20 mouse cellular contexts compared by ENCODE assay signal in the genomic region with DNA sequence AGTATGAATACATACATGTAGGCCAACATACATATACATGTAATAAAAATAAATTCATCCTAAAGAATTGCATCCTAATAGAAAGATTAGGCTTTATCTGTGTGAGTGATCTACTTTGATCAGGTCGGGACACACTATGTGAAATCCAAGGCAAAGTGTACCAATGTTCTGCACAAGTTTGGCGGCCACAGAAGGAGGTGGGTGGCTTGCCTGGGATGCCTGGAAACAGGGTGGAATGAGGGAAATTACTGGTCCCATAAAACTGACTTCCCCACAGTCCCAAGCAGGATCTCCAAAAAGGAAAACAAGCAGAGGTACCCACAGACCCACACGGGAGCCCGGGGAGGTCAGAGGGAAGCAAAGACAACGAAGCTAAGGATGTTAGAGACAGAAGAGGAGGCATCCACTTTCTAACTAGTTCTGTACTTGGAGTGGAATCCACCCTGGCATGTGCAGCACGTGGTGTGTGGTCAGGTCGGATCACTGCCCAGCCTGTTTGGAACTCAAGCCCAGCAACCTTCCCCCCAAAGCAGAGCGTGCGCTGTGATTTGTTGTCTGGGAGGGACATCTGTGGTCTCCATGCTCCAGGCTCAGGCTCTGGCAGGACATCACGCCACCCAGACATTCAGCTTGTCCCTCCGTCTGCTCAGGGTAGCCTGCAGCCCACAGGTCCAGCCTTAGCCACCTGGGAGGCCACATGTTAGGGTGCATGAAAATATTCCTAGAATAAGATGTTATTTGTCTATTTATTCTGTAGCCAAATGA.
DNase-seq lines count a peak whose midpoint lies in the region; ATAC-seq and TF ChIP-seq lines count a peak whose summit lies in the region.
"Had no signal": no experiment of that assay in that cellular context is flagged by ENCODE, and none has a peak within 500 bp of the region (broad histone marks: within the 10 kb centered on the region; RNA-seq: fewer than 3 reads in every experiment).

No protein-coding gene starts in this region.

- no peaks in the 10 kb centered on the region for H3K36me3 ChIP-seq in liver, embryonic 12.5 days
- H3K36me3 ChIP-seq: embryonic facial prominence, embryonic 12.5 days; forebrain, embryonic 15.5 days; heart, embryonic 13.5 days; hindbrain, embryonic 12.5 days had no signal

- peak overlapping the region; percentile 79 for H3K27ac ChIP-seq in layer of hippocampus, adult 2 months
- H3K27ac ChIP-seq in liver, embryonic 12.5 days, result no peak overlapping the region
- H3K27ac ChIP-seq: embryonic facial prominence, embryonic 12.5 days; forebrain, embryonic 15.5 days; heart, embryonic 13.5 days; hindbrain, embryonic 12.5 days had no signal

- no peak overlapping the region for H3K4me2 ChIP-seq in liver, embryonic 12.5 days
- H3K4me2 ChIP-seq: embryonic facial prominence, embryonic 12.5 days; forebrain, embryonic 15.5 days; heart, embryonic 13.5 days; hindbrain, embryonic 12.5 days had no signal

- H3K9me3 ChIP-seq in liver, embryonic 12.5 days (replicated peaks), result no peaks in the 10 kb centered on the region
- H3K9me3 ChIP-seq: embryonic facial prominence, embryonic 12.5 days; forebrain, embryonic 15.5 days; heart, embryonic 13.5 days; hindbrain, embryonic 12.5 days had no signal

- peak; percentile 14 for DNase-seq in left cerebral cortex, postnatal 4 days
- DNase-seq in left cerebral cortex, adult 9 months (ENCODE audit: low spot score in 2 of 2), result no peak
- peak; percentile 32 to 46 for DNase-seq in layer of hippocampus, adult 2 months (ENCODE audit: low spot score in 2 of 2)
- peak; percentile 51 to 64 for DNase-seq in layer of hippocampus, postnatal 10 days (ENCODE audit: low spot score in 2 of 2)
- no peak for DNase-seq in thymus, adult 18-20 months
- DNase-seq in heart, postnatal 25 days (ENCODE audit: low spot score), result no peak
- DNase-seq: adrenal gland, adult 2 months; adrenal gland, postnatal 36 days; cerebellum, adult 18-20 months; cerebellum, adult 9-11 months; embryo, embryonic 11 days; gastrocnemius, postnatal 36 days; heart, adult 11 months; heart, postnatal 4 days had no signal

- H3K4me3 ChIP-seq in layer of hippocampus, adult 2 months, result no peak overlapping the region
- H3K4me3 ChIP-seq in liver, embryonic 12.5 days, result no peak overlapping the region
- H3K4me3 ChIP-seq: embryonic facial prominence, embryonic 12.5 days; forebrain, embryonic 15.5 days; heart, embryonic 13.5 days; hindbrain, embryonic 12.5 days had no signal

- no peaks in the 10 kb centered on the region for H3K27me3 ChIP-seq in liver, embryonic 12.5 days (replicated peaks)
- H3K27me3 ChIP-seq: embryonic facial prominence, embryonic 12.5 days; forebrain, embryonic 15.5 days; heart, embryonic 13.5 days; hindbrain, embryonic 12.5 days had no signal

- no peak for TF ChIP-seq CTCF in layer of hippocampus, adult 2 months (conservative IDR thresholded peaks at IDR 0.05)

- ATAC-seq in liver, embryonic 12.5 days, result no peak
- ATAC-seq: forebrain, embryonic 15.5 days; hindbrain, embryonic 16.5 days had no signal

- 74% methylated on average over 11 of the region's 11 CpGs for WGBS in liver, embryonic 12.5 days (ENCODE audit: insufficient replicate concordance)

- intact Hi-C loops in left cerebral cortex, postnatal 4 days (cut with DNase I), result no loop called here
- intact Hi-C loops in heart, postnatal 25 days (cut with DNase I), result no loop called here

- H3K9ac ChIP-seq in liver, embryonic 12.5 days, result no peak overlapping the region
- H3K9ac ChIP-seq: embryonic facial prominence, embryonic 12.5 days; forebrain, embryonic 15.5 days; heart, embryonic 13.5 days; hindbrain, embryonic 12.5 days had no signal

- no peaks in the 10 kb centered on the region for H3K4me1 ChIP-seq in liver, embryonic 12.5 days
- H3K4me1 ChIP-seq: forebrain, embryonic 15.5 days; hindbrain, embryonic 12.5 days had no signal

Comparison
In these comparisons a context has a peak if more than half of its experiments do, and no peak if none do; other contexts are left out.
1. DNase-seq: peak in left cerebral cortex, postnatal 4 days (single experiment), layer of hippocampus, adult 2 months (2 of 2) and layer of hippocampus, postnatal 10 days (2 of 2); none in left cerebral cortex, adult 9 months (0 of 2), thymus, adult 18-20 months (0 of 2) and heart, postnatal 25 days (single experiment).